Mouse (Mus musculus) cortical plate, adult 2 months (tissue): Measurements from ENCODE around the gene Fcho1.

Experiments used
- CTCF ChIP-seq: fragments of 200-500 bp; IDR thresholded peaks from 2 replicates; pipeline ENCODE4 v1.5.1; 2011; ENCODE audit warnings: mild to moderate bottlenecking, control low read depth, low read length; ENCODE audit not compliant: insufficient read depth; ENCODE audit errors: extremely low read depth
- POLR2A ChIP-seq: fragments of 200-500 bp; IDR thresholded peaks from 2 replicates; pipeline ENCODE4 v1.6.1; 2011; ENCODE audit warnings: mild to moderate bottlenecking, low read length, control low read depth; ENCODE audit not compliant: insufficient read depth; ENCODE audit errors: extremely low read depth

DNA sequence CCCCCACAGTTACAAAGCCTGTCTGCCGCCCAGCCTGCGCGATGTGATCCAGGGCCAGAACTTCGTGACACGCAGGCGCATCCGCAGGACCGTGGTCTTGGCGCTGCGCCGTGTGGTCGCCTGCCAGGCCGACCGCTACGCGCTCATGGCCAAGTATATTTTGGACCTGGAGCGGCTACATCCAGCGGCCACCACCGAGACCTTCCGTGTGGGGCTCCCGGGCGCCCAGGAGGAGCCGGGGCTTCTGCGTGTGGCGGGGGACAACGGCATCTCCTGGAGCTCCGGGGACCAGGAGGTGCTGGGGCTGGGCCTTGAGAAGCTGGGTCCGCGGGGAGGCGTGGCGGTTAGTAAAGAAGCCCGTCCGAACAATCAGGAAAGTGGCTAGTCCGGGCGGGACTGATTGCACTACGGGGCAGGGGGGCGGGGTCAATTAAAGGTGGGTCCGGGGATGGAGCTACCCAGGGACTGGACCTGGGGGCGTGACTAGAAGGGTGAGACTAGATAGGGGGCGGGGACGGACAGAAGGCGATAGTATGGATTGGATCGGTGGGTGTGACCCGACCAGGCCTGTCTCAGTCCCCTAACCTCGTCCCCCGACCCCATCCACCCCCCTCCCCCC lies 45.9 kb downstream of the Fcho1 start:
- TF ChIP-seq CTCF (no peak), POLR2A (no peak)
